Mouse (Mus musculus) layer of hippocampus, adult 8-10 months (tissue): ENCODE results near the gene Olfr164. TPM values are rescaled to one million over a fixed set of nuclear protein-coding genes. Genes with fewer than 3 reads are reported as not detected.

Source experiments
- DNase-seq, 2 experiments: peaks; one replicate each; pipeline ENCODE4 v3.0.0; 2022; ENCODE audit warnings: low spot score in 2 of 2
- microRNA-seq, 2 experiments: library from miRNA; unstranded; fragments of <30 nt; microRNA quantifications; one replicate each; pipeline ENCODE4 v1.2.0; 2022
- total RNA-seq, 4 experiments: library from RNA; stranded (reverse); gene quantifications; 2 replicates each; pipeline ENCODE4 v1.2.4; 2022

The Olfr164 gene
- total RNA-seq = not detected

DNA sequence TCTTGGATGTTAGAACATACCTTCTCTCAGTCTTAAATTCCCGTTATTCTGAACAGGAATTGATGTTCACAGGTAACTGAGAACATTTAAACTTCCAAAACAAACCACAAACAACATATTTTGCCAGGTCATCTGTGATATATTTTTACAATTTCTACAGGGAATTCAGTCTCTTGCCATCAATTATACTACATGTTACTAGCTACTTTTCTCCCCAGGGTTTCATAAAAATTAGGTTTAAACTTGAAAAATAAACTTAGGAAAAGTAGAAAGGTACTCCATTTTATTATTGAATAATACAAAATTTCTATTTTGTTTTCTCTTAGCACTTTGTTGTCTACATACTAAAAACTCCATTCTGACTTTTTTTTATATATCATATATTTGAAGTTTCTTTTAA is at the start of gene Olfr164:
Olfr164 (minus strand) TSS at position 101 of the 400 bp plus-strand sequence.
- no peak for DNase-seq

- DNase-seq = no peak
These were observed 35.2 kb upstream of the Olfr164 start for GRCm38 (mm10) chr16:19349111-19349510.

- DNase-seq = no peak
These were observed 50.6 kb downstream of the Olfr164 start for GRCm38 (mm10) chr16:19263235-19263634.

GRCm38 (mm10) chr16:19260780-19261179 is 53.1 kb downstream of the Olfr164 start:
- no peak for DNase-seq

DNA sequence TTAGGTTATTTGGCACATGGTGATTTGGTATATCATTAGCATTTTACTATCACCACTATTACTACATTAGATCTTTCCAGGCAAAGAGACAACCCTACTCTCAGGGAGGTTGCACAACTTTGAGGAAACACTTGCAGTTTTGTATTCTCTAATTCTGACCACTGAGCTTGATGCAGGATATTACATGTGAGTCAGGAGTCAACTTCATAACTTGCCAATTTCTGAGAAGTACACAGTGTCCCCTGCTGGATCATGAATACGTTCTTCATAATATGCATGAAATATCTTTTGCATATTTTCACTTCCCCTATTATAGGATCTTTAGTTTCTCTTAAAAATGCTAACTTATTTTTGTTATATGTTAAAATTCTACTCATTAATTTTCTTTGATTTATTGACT is 68.0 kb downstream of the Olfr164 start:
- DNase-seq = no peak

GRCm38 (mm10) chr16:19241539-19242025 is 72.3 kb downstream of the Olfr164 start:
- DNase-seq = no peak

DNA sequence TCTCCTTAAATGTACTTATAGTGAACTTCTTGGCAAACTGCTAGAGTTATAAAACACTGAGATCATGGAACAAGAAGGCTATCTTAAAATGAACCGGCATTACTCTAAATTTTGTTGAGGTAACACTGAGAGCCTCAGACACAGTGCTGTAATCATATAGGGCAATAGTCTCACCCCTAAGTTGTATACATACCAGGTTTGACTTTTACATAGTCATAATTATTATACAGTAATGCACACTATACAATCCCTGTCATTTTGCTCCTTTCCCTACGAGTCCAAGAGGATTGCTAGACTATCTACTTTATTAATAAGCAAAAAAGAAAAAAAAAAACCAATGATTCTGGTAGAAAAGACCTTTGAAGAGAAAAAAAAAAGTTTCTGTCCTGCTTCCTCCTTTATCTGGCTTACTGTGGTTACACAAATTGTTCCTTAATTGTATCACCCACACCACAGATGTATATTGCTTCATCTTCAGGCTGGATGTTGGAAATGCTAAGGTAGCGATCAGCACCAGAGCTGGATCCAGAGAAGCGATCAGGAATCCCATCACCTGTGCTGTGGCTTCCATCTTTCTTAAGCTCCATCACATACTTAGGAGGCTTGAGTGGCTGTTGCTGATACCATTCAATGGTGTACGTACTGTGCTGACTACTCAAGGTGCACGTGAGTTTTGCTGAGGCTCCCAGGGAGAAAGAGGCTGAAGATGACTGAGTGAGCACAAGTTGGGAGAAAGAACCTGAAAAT is 72.9 kb downstream of the Olfr164 start:
- DNase-seq = no peak

DNA sequence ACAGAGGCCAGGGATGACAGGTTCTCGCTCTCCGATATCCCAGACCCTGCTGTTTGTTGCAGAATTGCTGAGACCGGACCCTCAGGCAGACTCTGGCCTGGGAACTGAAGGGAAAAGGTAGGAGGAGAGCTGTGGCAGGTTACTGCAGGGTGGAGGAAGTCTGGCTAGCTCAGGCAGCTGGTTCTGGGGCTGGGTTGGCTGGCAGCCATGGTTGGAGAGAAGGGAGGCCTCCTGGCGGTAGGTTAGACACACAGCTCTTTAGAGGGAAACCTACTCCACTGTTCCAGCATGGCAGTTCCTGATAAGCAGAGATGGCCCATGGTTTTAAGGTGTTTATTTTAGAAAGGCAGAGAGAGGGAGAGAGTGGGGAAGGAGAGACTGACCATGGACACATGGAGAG is 77.1 kb downstream of the Olfr164 start:
- no peak for DNase-seq

Small RNAs within 50 kb of the gene (microRNA-seq; reads per million reads assigned to microRNA genes)
- gene Gm23612 = 0 reads per million in 2 experiments

Other genes with a start within 250 kb of the Olfr164 start
- gene Olfr165, start 109.1 kb upstream of the Olfr164 start, total RNA-seq = not detected
- gene Olfr166, start 169.6 kb upstream of the Olfr164 start, total RNA-seq = not detected
- gene Olfr167, start 208.2 kb upstream of the Olfr164 start, total RNA-seq = not detected
- not detected for gene Olfr168, start 221.5 kb upstream of the Olfr164 start, total RNA-seq